Mouse (Mus musculus) forebrain, embryonic 14.5 days (tissue): ENCODE measurements around the gene Fam161b. TPM values are rescaled to one million over a fixed set of nuclear protein-coding genes. Genes with fewer than 3 reads are reported as not detected.

Source experiments
- ATAC-seq: fragments of 200-750 bp; cut with Nextera tagmentation; 2 replicates; pipeline ENCODE4 v1.8.0; 2017; ENCODE audit warnings: mild to moderate bottlenecking, moderate library complexity
- DNase-seq: peaks from one replicate; pipeline ENCODE4 v3.0.0-alpha.2; 2015; ENCODE audit warnings: low spot score
- H3K27ac ChIP-seq: fragments of 300-500 bp; sonication (generic); 2 replicates; pipeline ENCODE4 v1.5.1; 2014; ENCODE audit warnings: low read depth, mild to moderate bottlenecking, control low read depth, low read length, moderate library complexity
- H3K27me3 ChIP-seq: fragments of 300-500 bp; sonication (generic); replicated peaks from 2 replicates; pipeline ENCODE4 v1.6.1; 2014; ENCODE audit warnings: low read length, control low read depth, mixed read lengths; ENCODE audit not compliant: control insufficient read depth, insufficient read depth
- H3K36me3 ChIP-seq: fragments of 300-500 bp; sonication (generic); 2 replicates; pipeline ENCODE4 v1.6.1; 2014; ENCODE audit warnings: low read length, control low read depth; ENCODE audit not compliant: control insufficient read depth, insufficient read depth
- H3K4me1 ChIP-seq: fragments of 300-500 bp; sonication (generic); 2 replicates; pipeline ENCODE4 v1.6.1; 2014; ENCODE audit warnings: antibody characterized with exemption, low read length, control low read depth; ENCODE audit not compliant: control insufficient read depth, insufficient read depth
- H3K4me2 ChIP-seq: fragments of 300-500 bp; sonication (generic); 2 replicates; pipeline ENCODE4 v1.6.1; 2014; ENCODE audit warnings: mild to moderate bottlenecking, control low read depth, low read length
- H3K4me3 ChIP-seq: fragments of 300-500 bp; sonication (generic); 2 replicates; pipeline ENCODE4 v1.5.1; 2014; ENCODE audit warnings: low read depth, low read length, control low read depth
- H3K9ac ChIP-seq: fragments of 300-500 bp; sonication (generic); 2 replicates; pipeline ENCODE4 v1.6.1; 2014; ENCODE audit warnings: mild to moderate bottlenecking, low read length, control low read depth, moderate library complexity
- H3K9me3 ChIP-seq: fragments of 300-500 bp; sonication (generic); replicated peaks from 2 replicates; pipeline ENCODE4 v1.6.1; 2016; ENCODE audit warnings: low read length, control low read depth, mixed read lengths; ENCODE audit not compliant: control insufficient read depth
- WGBS: fragments of 180-500 bp; shearing (Covaris S2); extraction: QIAGEN DNeasy Blood & Tissue Kit; methylation state at CpG from one replicate; pipeline ENCODE4 v1.1.7; 2014; 5-methylcytosine and 5-hydroxymethylcytosine counted together
- polyA plus RNA-seq: library from polyadenylated mRNA; unstranded; fragments of >200 nt; fragmentation: Nextera tagmentation; extraction: Ambion mirVana; gene quantifications from 2 replicates; pipeline ENCODE4 v1.2.1, GENCODE M21; 2014

Fam161b gene
- polyA plus RNA-seq, 1 experiment from 2014 or later, result 8.5 TPM

DNA sequence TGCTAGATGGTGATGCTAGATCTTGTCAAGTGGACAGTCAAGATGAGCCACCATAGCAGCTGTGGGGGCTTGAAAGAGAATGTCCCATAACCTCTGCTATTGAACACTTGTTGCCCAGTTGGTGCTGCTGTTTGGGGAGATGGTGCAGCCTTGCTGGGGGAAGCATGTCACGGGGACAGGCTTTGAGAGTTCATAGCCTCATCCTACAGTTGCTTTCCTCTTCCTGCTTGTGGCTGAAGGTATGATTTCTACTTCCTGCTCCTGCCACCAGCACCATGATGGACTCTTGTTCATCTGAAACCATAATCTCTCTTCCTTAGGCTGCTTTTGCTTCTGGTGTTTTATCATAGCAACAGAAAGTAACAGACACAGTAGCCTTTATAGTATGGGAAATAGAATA lies 57.1 kb downstream of the Fam161b start:
- 79% methylated on average over 1 of the region's 1 CpGs for WGBS
- ATAC-seq (no peak), DNase-seq (no peak)
- H3K4me3 ChIP-seq, result no peak overlapping the region
- H3K36me3 ChIP-seq, result 0 out of 2 replicates have a peak, but pooled peaks cover 12% of the 10 kb centered on the region
- H3K4me2 ChIP-seq, result no peak overlapping the region
- H3K4me1 ChIP-seq, result no peaks in the 10 kb centered on the region
- no peak overlapping the region for H3K27ac ChIP-seq
- no peak overlapping the region for H3K9ac ChIP-seq
- no peaks in the 10 kb centered on the region for H3K9me3 ChIP-seq
- H3K27me3 ChIP-seq, result no peaks in the 10 kb centered on the region

DNA sequence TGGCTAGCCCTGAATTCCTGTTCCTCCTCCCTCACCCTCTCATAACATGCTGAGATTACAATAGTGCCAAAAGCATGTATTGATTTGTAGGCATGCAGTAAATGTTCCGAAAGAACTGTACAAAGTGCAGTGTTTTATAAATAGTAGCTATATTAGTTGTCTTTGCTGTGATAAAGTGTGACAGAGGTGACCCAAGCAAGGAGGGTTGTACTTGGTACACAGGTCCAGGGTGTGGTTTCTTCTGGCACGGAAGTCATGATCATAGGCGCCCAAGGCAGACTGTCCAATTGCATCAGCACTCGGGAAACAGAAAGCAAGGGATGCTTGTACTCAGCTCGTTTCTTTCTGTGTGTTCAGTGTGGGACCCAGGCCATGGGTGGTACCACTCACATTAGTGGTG lies 57.5 kb downstream of the Fam161b start:
- Histone ChIP-seq H3K27ac (no peak overlapping the region), H3K4me2 (no peak overlapping the region), H3K36me3 (0 out of 2 replicates have a peak, but pooled peaks cover 12% of the 10 kb centered on the region), H3K4me3 (no peak overlapping the region), H3K27me3 (no peaks in the 10 kb centered on the region), H3K4me1 (no peaks in the 10 kb centered on the region), H3K9ac (no peak overlapping the region), H3K9me3 (no peaks in the 10 kb centered on the region)
- WGBS, result 91% methylated on average over 5 of the region's 5 CpGs
- ATAC-seq (no peak), DNase-seq (no peak)

DNA sequence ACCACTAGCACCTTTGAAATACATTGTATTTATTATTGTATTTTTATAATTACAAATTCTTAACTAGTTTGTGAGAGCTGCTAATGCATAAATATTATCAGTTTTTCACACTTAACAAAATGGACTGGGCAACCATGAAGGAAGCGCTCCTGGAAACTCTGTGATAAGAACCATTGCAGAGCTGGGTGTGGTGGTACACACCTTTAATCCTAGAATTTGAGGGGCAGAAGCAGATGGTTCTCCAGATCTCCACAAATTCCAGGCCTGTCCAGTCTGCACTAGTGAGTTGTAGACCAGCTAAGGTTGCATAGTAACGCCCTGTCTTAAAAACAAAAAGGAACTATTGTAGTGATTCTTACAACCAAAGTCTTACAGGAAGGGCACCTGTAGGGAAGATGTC lies 62.4 kb downstream of the Fam161b start:
- DNase-seq (no peak), ATAC-seq (no peak)
- H3K4me2 ChIP-seq, result no peak overlapping the region
- H3K9me3 ChIP-seq, result no peaks in the 10 kb centered on the region
- H3K9ac ChIP-seq, result no peak overlapping the region
- no peaks in the 10 kb centered on the region for H3K27me3 ChIP-seq
- H3K27ac ChIP-seq, result no peak overlapping the region
- WGBS, result 99% methylated on average over 2 of the region's 2 CpGs
- H3K4me1 ChIP-seq, result no peaks in the 10 kb centered on the region
- H3K36me3 ChIP-seq, result peaks cover 15% of the 10 kb centered on the region; the same call in 1 of the 2 replicates
- no peak overlapping the region for H3K4me3 ChIP-seq

DNA sequence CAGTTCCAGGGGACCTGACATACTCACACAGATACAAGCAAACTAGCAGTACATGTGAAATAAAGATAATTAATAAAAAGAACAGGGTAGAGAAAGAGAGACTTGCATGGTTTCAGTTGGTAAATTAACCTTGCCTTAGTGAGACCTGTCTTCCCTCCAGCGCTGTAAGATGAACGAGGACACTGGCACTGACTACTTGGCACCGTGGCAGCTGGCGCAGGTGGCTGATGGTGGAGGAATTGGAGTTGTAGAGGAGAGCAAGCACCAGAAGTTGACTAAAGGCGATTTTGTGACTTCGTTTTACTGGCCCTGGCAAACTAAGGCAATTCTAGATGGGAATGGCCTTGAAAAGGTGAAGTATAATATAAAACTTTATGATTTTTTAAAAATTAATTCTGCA lies 63.8 kb downstream of the Fam161b start:
- ATAC-seq (no peak), DNase-seq (no peak)
- no peaks in the 10 kb centered on the region for H3K9me3 ChIP-seq
- no peaks in the 10 kb centered on the region for H3K4me1 ChIP-seq
- WGBS, result 92% methylated on average over 6 of the region's 6 CpGs
- no peak overlapping the region for H3K9ac ChIP-seq
- peaks cover 20% of the 10 kb centered on the region; the same call in 1 of the 2 replicates for H3K36me3 ChIP-seq
- no peaks in the 10 kb centered on the region for H3K27me3 ChIP-seq
- no peak overlapping the region for H3K4me3 ChIP-seq
- no peak overlapping the region for H3K27ac ChIP-seq
- no peak overlapping the region for H3K4me2 ChIP-seq

Other genes starting within 250 kb of the Fam161b start
- gene Dnal1, start 247.5 kb downstream of the Fam161b start, polyA plus RNA-seq, result 6.6 and 8.9 TPM in 2 replicates
- 4.1 and 6.0 TPM in 2 replicates for gene Pnma1, start 213.3 kb downstream of the Fam161b start, polyA plus RNA-seq
- gene Elmsan1, start 143.0 kb downstream of the Fam161b start, polyA plus RNA-seq, result 3.2 and 3.4 TPM in 2 replicates
- gene Ptgr2, start 76.6 kb downstream of the Fam161b start, polyA plus RNA-seq, result 13.0 and 14.2 TPM in 2 replicates
- 89.6 and 104 TPM in 2 replicates for gene Zfp410, start 45.0 kb downstream of the Fam161b start, polyA plus RNA-seq
- 48.6 and 57.6 TPM in 2 replicates for gene Coq6, start 176 bp downstream of the Fam161b start, polyA plus RNA-seq
- gene Entpd5, start 47.2 kb upstream of the Fam161b start, polyA plus RNA-seq, result 8.0 and 8.5 TPM in 2 replicates
- gene Bbof1, start 47.2 kb upstream of the Fam161b start, polyA plus RNA-seq, result 0.94 and 3.3 TPM in 2 replicates
- gene Rnf113a2, start 55.4 kb upstream of the Fam161b start, polyA plus RNA-seq, result 27.6 and 30.4 TPM in 2 replicates
- gene Aldh6a1, start 89.2 kb upstream of the Fam161b start, polyA plus RNA-seq, result 35.2 and 37.7 TPM in 2 replicates
- 41.2 and 46.1 TPM in 2 replicates for gene Lin52, start 89.6 kb upstream of the Fam161b start, polyA plus RNA-seq
- 0.09 TPM in 1 of 2 replicates, not detected in the other for gene Vsx2, start 207.9 kb upstream of the Fam161b start, polyA plus RNA-seq